Mouse (Mus musculus): Measurements from ENCODE around the gene Ficd.

DNA sequence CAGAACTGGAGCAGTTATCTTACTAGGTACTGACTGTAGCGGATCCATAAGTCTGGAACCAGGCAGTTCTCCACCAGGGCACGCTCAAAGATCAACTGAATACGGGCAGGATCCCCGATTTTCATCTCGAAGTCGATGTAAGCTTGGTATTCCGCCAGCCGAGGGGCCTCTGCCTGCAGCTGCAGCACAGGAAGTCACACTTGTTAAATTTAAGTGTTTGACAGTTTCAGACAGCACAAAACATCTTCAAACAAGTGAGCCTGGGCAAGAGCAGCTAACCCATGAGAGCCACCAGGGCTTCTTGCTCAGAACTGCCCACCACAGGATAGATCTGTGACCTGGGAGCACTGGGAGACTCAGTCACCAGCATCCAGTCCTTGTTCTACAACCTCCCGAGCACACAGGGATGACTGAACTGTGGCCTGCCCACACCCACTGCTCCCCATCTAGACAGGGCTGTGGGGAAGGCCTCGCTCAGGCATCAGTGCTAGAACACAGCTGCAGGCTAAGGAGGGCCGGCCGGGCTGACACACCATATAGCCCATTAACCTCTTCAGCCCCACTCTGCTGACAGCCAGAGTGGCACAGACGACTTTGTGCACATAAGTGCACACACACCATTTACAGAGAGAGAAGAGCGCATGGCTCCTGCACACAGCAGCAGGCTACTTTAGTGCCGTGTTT lies 19.9 kb downstream of the Ficd start:
- TF ChIP-seq CHD2 (IDR thresholded peaks at IDR 0.05; ENCODE audit: low read depth, low read length), result no peak
- TF ChIP-seq HCFC1 (IDR thresholded peaks at IDR 0.05; ENCODE audit: borderline replicate concordance, insufficient read depth, low read length), result no peak
- no peak for TF ChIP-seq ZNF384 (IDR thresholded peaks at IDR 0.05; ENCODE audit: low read depth, low read length)

All from ES-E14 (cell line).